Mouse (Mus musculus) activated CD4-positive, CD25-positive, alpha-beta regulatory T cell (primary cell): ENCODE measurements around the gene Lypd3. TPM values are rescaled to one million over a fixed set of nuclear protein-coding genes. Genes with fewer than 3 reads are reported as not detected.

Experiments
- polyA plus RNA-seq, 2 experiments: library from polyadenylated mRNA; unstranded; fragments of 100-300 nt; shearing (Covaris generic); gene quantifications; one replicate each; pipeline ENCODE4 v1.2.1; 2017

Gene Lypd3
- polyA plus RNA-seq = not detected

GRCm38 (mm10) chr7:24636264-24636663 is at the start of gene Lypd3:
Gene Lypd3, plus strand, starts transcription at chr7:24636550.

GRCm38 (mm10) chr7:24587330-24588105 is 48.8 kb upstream of the Lypd3 start, which contains the start of the genes Ethe1 and Zfp575:
Gene Ethe1, plus strand, starts transcription at chr7:24587543.
Gene Zfp575, minus strand, starts transcription at chr7:24587641.

GRCm38 (mm10) chr7:24610144-24610878 is 26.0 kb upstream of the Lypd3 start, which contains the start of gene Phldb3:
Gene Phldb3, plus strand, starts transcription at chr7:24610763.

GRCm38 (mm10) chr7:24676575-24676974 is 40.2 kb downstream of the Lypd3 start, which contains the start of gene Tex101:
Gene Tex101, minus strand, starts transcription at chr7:24676675.

Other genes starting within 250 kb of the Lypd3 start
- gene Smg9, start 236.9 kb upstream of the Lypd3 start, polyA plus RNA-seq = 10 to 100 TPM; 48.9 to 57.5 TPM
- under 1 TPM in 1 of 2 experiments, not detected in 1; 0.10 TPM for gene Irgc1, start 184.3 kb upstream of the Lypd3 start, polyA plus RNA-seq
- 1 to 10 TPM in 1 of 2 experiments, under 1 TPM in 1; 0.31 to 3.7 TPM for gene Plaur, start 174.1 kb upstream of the Lypd3 start, polyA plus RNA-seq
- gene Cadm4, start 154.5 kb upstream of the Lypd3 start, polyA plus RNA-seq = under 1 TPM in 1 of 2 experiments, not detected in 1; 0.25 TPM
- 1 to 10 TPM; 1.3 to 2.3 TPM for gene Zfp428, start 129.5 kb upstream of the Lypd3 start, polyA plus RNA-seq
- gene AC161166.1, start 124.1 kb upstream of the Lypd3 start, polyA plus RNA-seq = under 1 TPM in 1 of 2 experiments, not detected in 1; 0.17 TPM
- gene Irgq, start 105.9 kb upstream of the Lypd3 start, polyA plus RNA-seq = 1 to 10 TPM; 1.8 to 3.9 TPM
- gene Pinlyp, start 90.4 kb upstream of the Lypd3 start, polyA plus RNA-seq = not detected
- 10 to 100 TPM; 46.1 to 52.3 TPM for gene Xrcc1, start 90.3 kb upstream of the Lypd3 start, polyA plus RNA-seq
- gene Ethe1, start 49.0 kb upstream of the Lypd3 start, polyA plus RNA-seq = 10 to 100 TPM; 19.5 to 23.5 TPM
- under 1 TPM; 0.28 to 0.32 TPM for gene Zfp575, start 48.9 kb upstream of the Lypd3 start, polyA plus RNA-seq
- under 1 TPM; 0.50 to 0.64 TPM for gene Phldb3, start 25.8 kb upstream of the Lypd3 start, polyA plus RNA-seq
- gene Tex101, start 40.1 kb downstream of the Lypd3 start, polyA plus RNA-seq = not detected
- not detected for gene BC049730, start 72.7 kb downstream of the Lypd3 start, polyA plus RNA-seq
- not detected for gene Gm4763, start 90.4 kb downstream of the Lypd3 start, polyA plus RNA-seq
- gene Cd177, start 123.8 kb downstream of the Lypd3 start, polyA plus RNA-seq = under 1 TPM in 1 of 2 experiments, not detected in 1; 0.15 TPM
- not detected for gene Ceacam10, start 140.7 kb downstream of the Lypd3 start, polyA plus RNA-seq
- 10 to 100 TPM; 39.3 to 42.0 TPM for gene Gm9844, start 225.7 kb downstream of the Lypd3 start, polyA plus RNA-seq
- gene Lypd4, start 233.4 kb downstream of the Lypd3 start, polyA plus RNA-seq = not detected
- under 1 TPM in 1 of 2 experiments, not detected in 1; 0.17 TPM for gene Dmrtc2, start 233.5 kb downstream of the Lypd3 start, polyA plus RNA-seq
- gene Rps19, start 247.8 kb downstream of the Lypd3 start, polyA plus RNA-seq = 1,000 to 10,000 TPM; 3,085 to 5,627 TPM